Mouse (Mus musculus): ENCODE data around the gene Ftl1. TPM values are rescaled to one million over a fixed set of nuclear protein-coding genes. Genes with fewer than 3 reads are reported as not detected.

Ftl1 gene
- total and polyA plus RNA-seq, 3 experiments, result 1,416 to 2,290 TPM; not detected in 1

DNA sequence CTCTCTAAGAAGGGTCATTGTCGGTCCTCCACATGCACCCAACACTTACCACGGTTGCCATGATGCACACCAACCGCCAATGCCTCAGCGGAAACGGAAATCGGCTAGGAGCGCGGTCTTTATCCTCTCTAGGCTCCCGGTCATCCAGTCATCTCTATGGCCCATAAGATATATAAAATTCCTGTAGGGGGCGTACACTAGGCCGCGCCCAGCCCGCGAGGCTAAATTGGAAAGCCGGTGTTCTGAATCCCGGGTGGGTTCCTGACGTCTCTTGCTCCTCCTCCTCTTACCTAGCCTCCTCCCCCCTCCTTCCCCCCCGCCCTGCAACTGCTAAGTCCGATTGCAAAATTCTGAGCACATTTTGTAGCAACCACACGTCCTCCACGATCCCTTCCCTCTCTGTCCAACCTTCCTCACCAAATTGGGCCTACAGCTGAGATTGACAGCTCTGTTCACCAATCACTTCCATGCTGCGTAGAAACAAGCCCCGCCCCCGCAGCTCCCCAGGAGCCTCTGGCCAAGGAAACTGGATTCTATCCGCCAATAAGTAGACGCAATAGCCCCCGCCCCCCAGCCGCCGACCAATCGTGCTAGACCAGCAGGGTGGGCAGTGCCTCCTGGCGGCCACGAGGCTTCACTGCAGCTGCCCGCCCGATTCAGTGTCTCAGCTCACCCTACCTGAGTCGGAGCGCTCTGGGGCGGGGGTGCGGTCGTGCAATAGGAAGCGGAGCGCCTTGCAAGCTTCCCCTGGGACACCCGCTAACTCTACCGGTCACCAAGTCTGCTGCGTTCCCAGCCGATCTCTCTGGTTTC is 25.3 kb downstream of the Ftl1 start, which contains the start of gene Gys1 (continued):
- 0 out of 2 replicates have a peak, but pooled peaks have one; percentile 9 for TF ChIP-seq ZC3H11A (IDR thresholded peaks at IDR 0.05; ENCODE audit: low read depth, low read length)
- TF ChIP-seq EP300 (IDR thresholded peaks at IDR 0.05; ENCODE audit: low read depth in 1 of 2, low read length in 2 of 2), result peak in 1 of 2 experiments; percentile 62; a peak in 2 of 4 replicates
- no peak for TF ChIP-seq MEF2A (IDR thresholded peaks at IDR 0.05; ENCODE audit: extremely low read depth, insufficient replicate concordance, low read depth, low read length, poor library complexity, severe bottlenecking)
- TF ChIP-seq MAX (IDR thresholded peaks at IDR 0.05; ENCODE audit: low read length), result peak; percentile 91
- TF ChIP-seq GATA1 (IDR thresholded peaks at IDR 0.05; ENCODE audit: low read depth, low read length), result 0 out of 2 replicates have a peak, but pooled peaks have one; percentile 3
- TF ChIP-seq POLR2A (IDR thresholded peaks at IDR 0.05; ENCODE audit: control insufficient read depth in 1 of 2, insufficient read depth in 1 of 2, low read depth in 1 of 2, low read length in 2 of 2, poor library complexity in 1 of 2), result peak; percentile 62 to 79; a peak in 3 of 4 replicates
- TF ChIP-seq TAL1 (IDR thresholded peaks at IDR 0.05; ENCODE audit: low read length), result no peak
- peak; percentile 98 for TF ChIP-seq MYC (IDR thresholded peaks at IDR 0.05; ENCODE audit: low read depth, low read length)
- TF ChIP-seq POLR2AphosphoS2 (IDR thresholded peaks at IDR 0.05; ENCODE audit: low read length), result peak; percentile 82
- peak; percentile 75 to 97 (median 93) for TF ChIP-seq CTCF (IDR thresholded peaks at IDR 0.05 in 2 of 3, conservative IDR thresholded peaks at IDR 0.05 in 1 of 3; ENCODE audit: control insufficient read depth in 1 of 3, insufficient read depth in 1 of 3, low read depth in 2 of 3, low read length in 3 of 3, poor library complexity in 1 of 3, severe bottlenecking in 1 of 3)
- no peak for TF ChIP-seq MAFK (IDR thresholded peaks at IDR 0.05; ENCODE audit: borderline replicate concordance, low read depth, low read length)
- no peak for TF ChIP-seq RCOR1 (IDR thresholded peaks at IDR 0.05; ENCODE audit: low read depth, low read length)
- TF ChIP-seq ELF1 (IDR thresholded peaks at IDR 0.05; ENCODE audit: low read depth, low read length), result peak; percentile 42
- TF ChIP-seq MXI1 (IDR thresholded peaks at IDR 0.05; ENCODE audit: low read depth, low read length), result peak; percentile 96
- peak; percentile 82 for TF ChIP-seq MAZ (IDR thresholded peaks at IDR 0.05; ENCODE audit: low read depth, low read length)

DNA sequence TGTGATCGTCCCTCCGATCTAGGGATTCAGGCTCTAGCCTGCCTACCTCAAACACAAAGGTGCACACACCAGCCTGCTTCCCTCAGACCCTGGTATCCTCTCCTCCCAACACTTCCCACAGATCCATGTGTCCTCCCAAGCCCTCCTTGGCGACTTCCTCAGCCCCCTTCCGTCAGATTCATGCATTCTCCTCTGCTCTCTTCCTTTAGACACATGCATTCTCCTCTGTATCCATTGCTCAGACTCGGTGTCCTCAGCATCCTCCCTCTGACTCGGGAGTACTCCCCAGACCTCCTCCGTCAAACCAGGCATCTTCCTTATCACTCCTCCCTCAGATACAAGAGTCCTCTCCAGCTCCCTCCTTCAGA is 25.9 kb downstream of the Ftl1 start:
- DNase-seq (ENCODE audit: low read depth, low spot score), result no peak
- Histone ChIP-seq H3K27ac (ENCODE audit: control insufficient read depth, low read depth, low read length) (peak overlapping the region; percentile 90), H3K9ac (ENCODE audit: control insufficient read depth, low read depth, low read length, poor library complexity, severe bottlenecking) (peak overlapping the region; percentile 97), H3K36me3 (ENCODE audit: control insufficient read depth in 1 of 2, insufficient read depth in 2 of 2, low read length in 2 of 2) (peaks cover 8% of the 10 kb centered on the region in 2 experiments; a peak in 3 of 4 replicates), H3K4me3 (ENCODE audit: control insufficient read depth in 1 of 2, insufficient read depth in 1 of 2, low read depth in 2 of 2, low read length in 2 of 2) (peak overlapping the region; percentile 90 to 97), H3K79me2 (ENCODE audit: control insufficient read depth, insufficient read depth, low read length, poor library complexity) (peaks cover 55% of the 10 kb centered on the region), H3K9me3 (replicated peaks; ENCODE audit: insufficient read depth, low read length) (no peaks in the 10 kb centered on the region), H3K4me1 (ENCODE audit: control insufficient read depth in 1 of 2, insufficient read depth in 2 of 2, low read length in 2 of 2) (peaks cover 0 to 9% of the 10 kb centered on the region in 2 experiments; a peak in 3 of 4 replicates), H3K27me3 (ENCODE audit: control insufficient read depth in 1 of 2, insufficient read depth in 2 of 2, low read length in 2 of 2) (no peaks in the 10 kb centered on the region)
- TF ChIP-seq TBP (IDR thresholded peaks at IDR 0.05; ENCODE audit: low read depth, low read length), result no peak
- 0 out of 2 replicates have a peak, but pooled peaks have one; percentile 14 for TF ChIP-seq CHD1 (IDR thresholded peaks at IDR 0.05; ENCODE audit: low read depth, low read length)

DNA sequence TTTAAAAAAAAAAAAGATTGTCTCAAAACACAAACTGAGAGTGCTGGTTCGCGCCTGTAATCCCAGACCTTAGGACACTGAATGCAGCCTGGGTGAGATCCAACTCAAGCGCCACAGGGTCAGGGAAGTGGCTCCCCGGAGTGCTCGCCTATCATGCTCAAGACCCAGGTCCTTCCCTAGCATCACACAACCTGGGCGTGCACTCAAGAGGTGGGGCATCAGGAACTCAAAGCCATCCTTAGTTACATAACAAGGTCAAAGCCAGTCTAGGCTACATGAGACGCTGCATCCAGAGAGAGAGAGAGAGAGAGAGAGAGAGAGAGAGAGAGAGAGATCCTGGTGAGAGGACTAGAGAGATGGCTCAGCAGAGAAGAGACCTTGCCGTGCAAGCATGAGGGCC is 33.1 kb downstream of the Ftl1 start:
- no peaks in the 10 kb centered on the region for H3K27me3 ChIP-seq (ENCODE audit: control insufficient read depth in 1 of 2, insufficient read depth in 2 of 2, low read length in 2 of 2)
- TF ChIP-seq SIN3A (IDR thresholded peaks at IDR 0.05; ENCODE audit: low read length) (no peak), E2F4 (IDR thresholded peaks at IDR 0.05; ENCODE audit: borderline replicate concordance, low read depth, low read length) (no peak), POLR2AphosphoS2 (IDR thresholded peaks at IDR 0.05; ENCODE audit: low read length) (no peak), GATA1 (IDR thresholded peaks at IDR 0.05; ENCODE audit: low read depth, low read length) (no peak), POLR2A (IDR thresholded peaks at IDR 0.05; ENCODE audit: control insufficient read depth in 1 of 2, insufficient read depth in 1 of 2, low read depth in 1 of 2, low read length in 2 of 2, poor library complexity in 1 of 2) (no peak), USF2 (IDR thresholded peaks at IDR 0.05; ENCODE audit: borderline replicate concordance in 1 of 2, insufficient read depth in 1 of 2, low read depth in 1 of 2, low read length in 2 of 2) (no peak), ZKSCAN1 (IDR thresholded peaks at IDR 0.05; ENCODE audit: low read depth, low read length) (no peak), MAX (IDR thresholded peaks at IDR 0.05; ENCODE audit: low read length) (no peak)
- H3K4me1 ChIP-seq (ENCODE audit: control insufficient read depth in 1 of 2, insufficient read depth in 2 of 2, low read length in 2 of 2), result no peaks in the 10 kb centered on the region
- no peak overlapping the region for H3K9ac ChIP-seq (ENCODE audit: control insufficient read depth, low read depth, low read length, poor library complexity, severe bottlenecking)
- H3K36me3 ChIP-seq (ENCODE audit: control insufficient read depth in 1 of 2, insufficient read depth in 2 of 2, low read length in 2 of 2), result peaks cover 0 to 12% of the 10 kb centered on the region in 2 experiments; a peak in 1 of 4 replicates
- H3K27ac ChIP-seq (ENCODE audit: control insufficient read depth, low read depth, low read length), result no peak overlapping the region
- H3K4me3 ChIP-seq (ENCODE audit: control insufficient read depth in 1 of 2, insufficient read depth in 1 of 2, low read depth in 2 of 2, low read length in 2 of 2), result no peak overlapping the region
- no peaks in the 10 kb centered on the region for H3K9me3 ChIP-seq (replicated peaks; ENCODE audit: insufficient read depth, low read length)
- no peak for DNase-seq (ENCODE audit: low read depth, low spot score)
- peaks cover 31% of the 10 kb centered on the region for H3K79me2 ChIP-seq (ENCODE audit: control insufficient read depth, insufficient read depth, low read length, poor library complexity)
